Mouse (Mus musculus) lung, embryonic 16.5 days (tissue): Measurements from ENCODE around the gene Eif2a. TPM values are rescaled to one million over a fixed set of nuclear protein-coding genes. Genes with fewer than 3 reads are reported as not detected.
A peak's percentile ranks its signal among the peaks of the same experiment; 100 is the strongest.
"Not testable (repeated sequence)": the region's sequence is repeated elsewhere in the genome, so short reads cannot be mapped to it uniquely, and the experiment has no call there.

Experiments used
- ATAC-seq: fragments of 200-750 bp; cut with Nextera tagmentation; 2 replicates; pipeline ENCODE4 v1.8.0; 2017; ENCODE audit warnings: low read depth, mild to moderate bottlenecking, moderate library complexity
- H3K27ac ChIP-seq: fragments of 300-500 bp; sonication (generic); 2 replicates; pipeline ENCODE4 v1.5.1; 2014; ENCODE audit warnings: mild to moderate bottlenecking, control low read depth, low read length
- H3K27me3 ChIP-seq: fragments of 300-500 bp; sonication (generic); 2 replicates; pipeline ENCODE4 v1.6.1; 2014; ENCODE audit warnings: low read depth, low read length, mixed read lengths; ENCODE audit not compliant: control insufficient read depth, insufficient read depth
- H3K36me3 ChIP-seq: fragments of 300-500 bp; sonication (generic); 2 replicates; pipeline ENCODE4 v1.6.1; 2014; ENCODE audit warnings: low read length; ENCODE audit not compliant: control insufficient read depth, insufficient read depth
- H3K4me1 ChIP-seq: fragments of 300-500 bp; sonication (generic); replicated peaks from 2 replicates; pipeline ENCODE4 v1.6.1; 2014; ENCODE audit warnings: low read length, mixed read lengths; ENCODE audit not compliant: control insufficient read depth, insufficient read depth
- H3K4me2 ChIP-seq: fragments of 300-500 bp; sonication (generic); 2 replicates; pipeline ENCODE4 v1.6.1; 2014; ENCODE audit warnings: low read depth, low read length, control low read depth
- H3K4me3 ChIP-seq: fragments of 300-500 bp; sonication (generic); 2 replicates; pipeline ENCODE4 v1.5.1; 2014; ENCODE audit warnings: mild to moderate bottlenecking, low read length, control low read depth
- H3K9ac ChIP-seq: fragments of 300-500 bp; sonication (generic); 2 replicates; pipeline ENCODE4 v1.6.1; 2014; ENCODE audit warnings: low read length, control low read depth
- H3K9me3 ChIP-seq: fragments of 300-500 bp; sonication (generic); 2 replicates; pipeline ENCODE4 v1.6.1; 2016; ENCODE audit warnings: low read length; ENCODE audit not compliant: control insufficient read depth
- WGBS: fragments of 180-500 bp; shearing (Covaris S2); extraction: QIAGEN DNeasy Blood & Tissue Kit; methylation state at CpG from one replicate; pipeline ENCODE4 v1.1.7; 2014; 5-methylcytosine and 5-hydroxymethylcytosine counted together
- polyA plus RNA-seq: library from polyadenylated mRNA; unstranded; fragments of >200 nt; fragmentation: Nextera tagmentation; extraction: Ambion mirVana; gene quantifications from 2 replicates; pipeline ENCODE4 v1.2.1, GENCODE M21; 2015

Eif2a gene
- polyA plus RNA-seq, 1 experiment from 2014 or later, result 52.1 TPM

DNA sequence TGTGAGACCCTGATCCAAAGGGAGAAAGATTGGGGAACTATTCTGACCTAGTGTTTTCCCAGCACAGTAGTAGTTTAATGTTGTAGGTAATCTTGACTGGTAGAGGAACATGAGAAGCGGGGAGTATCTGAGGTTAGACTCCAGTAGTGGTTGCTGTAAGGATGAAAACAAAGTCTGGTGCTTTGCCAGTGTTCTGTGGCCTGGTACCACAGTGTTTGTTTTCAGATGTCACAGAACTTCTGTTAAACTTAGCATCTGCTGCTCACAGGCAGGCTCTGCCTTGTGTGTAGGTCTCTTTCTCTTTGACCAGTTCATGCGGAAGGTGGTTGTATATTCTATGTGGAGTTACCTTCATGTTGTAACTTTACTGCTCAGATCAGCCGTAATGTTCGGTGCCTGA lies 55.9 kb downstream of the Eif2a start:
- no peak for ATAC-seq
- Histone ChIP-seq H3K9me3 (no peaks in the 10 kb centered on the region), H3K27me3 (no peaks in the 10 kb centered on the region), H3K4me3 (no peak overlapping the region), H3K27ac (no peak overlapping the region), H3K36me3 (peaks cover 9% of the 10 kb centered on the region; the same call in 1 of the 2 replicates), H3K4me2 (no peak overlapping the region), H3K4me1 (peaks cover 6% of the 10 kb centered on the region; the same call in 1 of the 2 replicates), H3K9ac (no peak overlapping the region)
- 78% methylated on average over 4 of the region's 4 CpGs for WGBS

DNA sequence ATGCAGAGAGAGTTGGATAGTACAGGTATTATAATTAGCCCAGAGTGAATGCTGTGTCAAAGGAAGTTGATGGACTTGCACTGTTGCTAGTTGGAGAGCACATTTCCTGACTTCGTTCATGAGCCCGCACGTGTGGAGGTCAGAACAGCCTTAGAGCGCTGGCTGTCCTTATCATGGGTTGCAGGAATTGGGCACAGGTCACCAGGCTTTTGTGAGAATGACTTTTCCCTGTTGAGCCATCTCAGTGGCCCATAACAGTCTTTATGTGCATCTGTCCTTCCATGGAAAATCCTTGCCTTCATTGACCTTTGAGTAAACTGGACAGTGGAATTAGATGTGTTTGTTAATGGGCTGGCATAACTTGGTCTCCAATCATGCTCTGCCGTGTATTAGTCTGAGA lies 56.7 kb downstream of the Eif2a start:
- Histone ChIP-seq H3K9me3 (no peaks in the 10 kb centered on the region), H3K4me1 (peaks cover 6% of the 10 kb centered on the region; the same call in 1 of the 2 replicates), H3K27ac (no peak overlapping the region), H3K4me2 (no peak overlapping the region), H3K36me3 (peaks cover 9% of the 10 kb centered on the region; the same call in 1 of the 2 replicates), H3K27me3 (no peaks in the 10 kb centered on the region), H3K4me3 (no peak overlapping the region), H3K9ac (no peak overlapping the region)
- ATAC-seq, result no peak
- WGBS, result 78% methylated on average over 5 of the region's 5 CpGs

DNA sequence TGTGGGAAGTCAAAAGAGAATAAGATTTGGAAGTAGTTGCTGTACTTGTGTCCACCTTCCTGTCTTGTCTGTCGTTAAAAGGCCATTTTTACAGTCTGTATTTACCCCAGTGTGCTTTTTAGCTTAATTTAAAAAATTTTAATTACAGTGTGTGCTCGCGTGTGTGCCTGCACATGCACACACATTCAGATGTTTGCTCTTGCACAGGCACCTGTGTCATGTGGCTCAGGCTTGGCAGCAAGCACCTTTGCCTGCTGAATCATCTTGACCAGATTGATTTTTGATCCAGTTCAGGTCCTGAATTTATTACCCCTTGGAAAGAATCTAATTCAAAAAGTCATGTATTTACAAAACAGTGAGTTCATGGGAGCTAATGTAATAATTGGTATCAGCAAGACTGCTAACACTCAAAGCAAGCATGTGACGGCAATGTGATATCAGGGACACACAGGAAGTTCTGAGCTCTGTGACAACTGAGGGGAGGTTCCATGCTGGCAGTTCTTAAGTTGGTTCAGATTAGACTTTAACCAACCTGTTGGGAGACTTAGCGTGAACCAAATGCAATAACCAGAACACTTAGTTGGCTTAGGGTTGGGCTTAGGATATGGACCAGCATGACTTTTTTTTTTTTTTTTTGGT lies 57.3 kb downstream of the Eif2a start:
- H3K27ac ChIP-seq, result no peak overlapping the region
- no peak overlapping the region for H3K4me2 ChIP-seq
- H3K9ac ChIP-seq, result no peak overlapping the region
- peaks cover 3% of the 10 kb centered on the region; the same call in 1 of the 2 replicates for H3K4me1 ChIP-seq
- H3K4me3 ChIP-seq, result no peak overlapping the region
- no peaks in the 10 kb centered on the region for H3K27me3 ChIP-seq
- H3K36me3 ChIP-seq, result peaks cover 9% of the 10 kb centered on the region; the same call in 1 of the 2 replicates
- WGBS, result 81% methylated on average over 5 of the region's 5 CpGs
- no peaks in the 10 kb centered on the region for H3K9me3 ChIP-seq
- no peak for ATAC-seq

DNA sequence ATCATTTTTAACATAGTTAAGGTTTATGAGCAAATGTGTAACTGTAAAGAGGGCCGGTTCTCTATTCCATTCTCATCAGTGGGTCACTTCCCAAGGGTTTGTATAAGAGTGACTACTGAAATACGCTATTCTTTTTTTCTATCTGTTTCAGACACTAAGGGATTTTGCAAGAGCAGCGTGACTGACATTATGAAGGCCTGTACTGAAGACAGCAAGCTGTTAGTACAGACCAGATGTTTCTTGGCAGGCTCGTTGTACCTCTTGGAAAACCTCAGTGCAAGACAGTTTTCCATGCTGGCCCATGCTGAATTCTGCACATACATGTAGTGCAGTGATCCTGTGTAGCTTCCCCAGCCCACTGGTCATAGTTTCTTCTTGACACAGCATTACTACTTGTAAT lies 64.9 kb downstream of the Eif2a start:
- ATAC-seq, result peak; percentile 61
- H3K36me3 ChIP-seq, result peaks cover 13% of the 10 kb centered on the region

DNA sequence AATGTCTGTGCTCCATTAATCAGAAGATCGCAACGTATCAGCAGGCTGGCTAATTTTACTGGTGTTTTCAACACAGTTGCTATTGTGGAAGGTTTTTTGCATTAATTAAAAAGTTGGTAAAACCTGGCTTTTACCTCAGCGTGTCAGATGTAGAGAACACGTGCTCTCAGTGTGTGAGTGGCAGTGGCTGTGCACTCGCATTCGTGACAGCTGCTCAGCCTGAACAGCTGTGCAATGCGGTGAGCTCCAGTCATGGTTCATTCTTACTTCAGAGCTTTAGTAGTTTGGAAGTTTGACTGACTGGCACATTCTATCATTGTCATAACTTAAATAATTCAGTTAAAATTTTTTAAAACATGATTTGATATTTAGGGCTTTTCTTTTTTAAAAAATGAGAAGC lies 67.0 kb downstream of the Eif2a start:
- H3K4me3 ChIP-seq, H3K36me3 ChIP-seq, H3K4me2 ChIP-seq, ATAC-seq, H3K27ac ChIP-seq, H3K27me3 ChIP-seq, H3K4me1 ChIP-seq, H3K9ac ChIP-seq, H3K9me3 ChIP-seq: not testable (repeated sequence)
- WGBS, result 91% methylated on average over 7 of the region's 7 CpGs

More for the DNA sequence above, 64.9 kb downstream of the Eif2a start:
- H3K27ac ChIP-seq, H3K9me3 ChIP-seq, H3K27me3 ChIP-seq, H3K9ac ChIP-seq, H3K4me2 ChIP-seq, H3K4me3 ChIP-seq, H3K4me1 ChIP-seq: not testable (repeated sequence)
- WGBS, result 73% methylated on average over 4 of the region's 4 CpGs

DNA sequence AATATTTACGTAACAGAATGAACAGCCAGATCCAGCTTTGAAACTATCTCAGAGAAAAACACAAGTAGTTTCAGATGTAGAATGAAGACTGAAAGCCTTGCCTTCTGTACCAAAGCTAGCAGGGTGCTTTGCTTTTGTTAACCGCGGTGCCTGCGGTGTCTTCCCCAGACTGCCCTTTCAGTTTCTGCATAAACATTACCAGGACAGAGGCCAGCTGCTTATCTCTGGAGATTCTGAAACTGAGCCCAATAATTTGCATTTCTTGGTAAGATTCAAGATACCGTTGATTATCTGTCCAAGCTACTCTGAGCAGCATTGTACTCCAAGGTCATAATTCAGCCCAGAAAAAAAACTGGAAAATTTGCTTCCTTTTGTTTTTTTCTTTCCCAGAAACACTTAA lies 68.0 kb downstream of the Eif2a start:
- Histone ChIP-seq H3K36me3 (peaks cover 7% of the 10 kb centered on the region; the same call in 1 of the 2 replicates), H3K4me1 (no peaks in the 10 kb centered on the region)
- WGBS, result 58% methylated on average over 5 of the region's 5 CpGs

More for the DNA sequence above, 68.0 kb downstream of the Eif2a start:
- Histone ChIP-seq H3K4me2 (no peak overlapping the region), H3K27ac (no peak overlapping the region), H3K4me3 (no peak overlapping the region), H3K9me3 (no peaks in the 10 kb centered on the region), H3K9ac (no peak overlapping the region), H3K27me3 (no peaks in the 10 kb centered on the region)
- no peak for ATAC-seq

Other genes with a start within 250 kb of the Eif2a start
- gene Tsc22d2, start 111.1 kb upstream of the Eif2a start, polyA plus RNA-seq, result 6.5 and 7.1 TPM in 2 replicates
- 138 and 140 TPM in 2 replicates for gene Serp1, start 71 bp downstream of the Eif2a start, polyA plus RNA-seq
- gene Selenot, start 50.8 kb downstream of the Eif2a start, polyA plus RNA-seq, result 20.3 and 21.5 TPM in 2 replicates
- not detected in 2 replicates for gene Erich6, start 111.4 kb downstream of the Eif2a start, polyA plus RNA-seq
- 3.7 and 4.1 TPM in 2 replicates for gene Siah2, start 166.6 kb downstream of the Eif2a start, polyA plus RNA-seq